Mouse (Mus musculus): ENCODE measurements at regions not wholly inside any gene's neighbourhood (a gene's known extent, or its start where the extent isn't known, plus 50 kb on each side); places are given as distances from the start of the nearest gene placed in this dataset.

- Histone ChIP-seq H3K4me3 (ENCODE audit: low read depth, low read length) (no peak overlapping the region), H3K4me1 (ENCODE audit: insufficient read depth, low read length) (no peaks in the 10 kb centered on the region), H3K36me3 (ENCODE audit: insufficient read depth, low read length) (no peaks in the 10 kb centered on the region), H3K4me2 (ENCODE audit: low read depth, low read length, poor library complexity, severe bottlenecking) (no peak overlapping the region), H3K9ac (replicated peaks; ENCODE audit: low read length, poor library complexity, severe bottlenecking) (no peak overlapping the region), H3K27me3 (ENCODE audit: insufficient read depth, low read length) (0 out of 2 replicates have a peak, but pooled peaks cover 4% of the 10 kb centered on the region), H3K27ac (ENCODE audit: low read depth, low read length) (no peak overlapping the region), H3K9me3 (ENCODE audit: low read length) (no peaks in the 10 kb centered on the region)
- ATAC-seq (ENCODE audit: low FRiP score) (no peak), DNase-seq (ENCODE audit: low spot score) (no peak)
- no peak for TF ChIP-seq CTCF (IDR thresholded peaks at IDR 0.05)
- WGBS, result 88% methylated on average over 9 of the region's 9 CpGs
Observed at GRCm38 (mm10) chr16:93192651-93193173, 366.8 kb upstream of the Runx1 start.

- TF ChIP-seq CTCF (IDR thresholded peaks at IDR 0.05), result no peak
- Histone ChIP-seq H3K27me3 (ENCODE audit: insufficient read depth, low read length) (0 out of 2 replicates have a peak, but pooled peaks cover 4% of the 10 kb centered on the region), H3K4me1 (ENCODE audit: insufficient read depth, low read length) (no peaks in the 10 kb centered on the region), H3K36me3 (ENCODE audit: insufficient read depth, low read length) (no peaks in the 10 kb centered on the region), H3K27ac (ENCODE audit: low read depth, low read length) (no peak overlapping the region), H3K9ac (replicated peaks; ENCODE audit: low read length, poor library complexity, severe bottlenecking) (no peak overlapping the region), H3K4me3 (ENCODE audit: low read depth, low read length) (no peak overlapping the region), H3K9me3 (ENCODE audit: low read length) (no peaks in the 10 kb centered on the region), H3K4me2 (ENCODE audit: low read depth, low read length, poor library complexity, severe bottlenecking) (no peak overlapping the region)
- DNase-seq (ENCODE audit: low spot score), result no peak
- no peak for ATAC-seq (ENCODE audit: low FRiP score)
- WGBS, result 84% methylated on average over 5 of the region's 5 CpGs
Observed at GRCm38 (mm10) chr16:93191174-93191573, 365.2 kb upstream of the Runx1 start.

- H3K4me1 ChIP-seq (ENCODE audit: insufficient read depth, low read length), result no peaks in the 10 kb centered on the region
- no peak overlapping the region for H3K9ac ChIP-seq (replicated peaks; ENCODE audit: low read length, poor library complexity, severe bottlenecking)
- no peaks in the 10 kb centered on the region for H3K36me3 ChIP-seq (ENCODE audit: insufficient read depth, low read length)
- H3K4me2 ChIP-seq (ENCODE audit: low read depth, low read length, poor library complexity, severe bottlenecking), result no peak overlapping the region
- no peak for TF ChIP-seq CTCF (IDR thresholded peaks at IDR 0.05)
- 58% methylated on average over 3 of the region's 3 CpGs for WGBS
- 0 out of 2 replicates have a peak, but pooled peaks cover 4% of the 10 kb centered on the region for H3K27me3 ChIP-seq (ENCODE audit: insufficient read depth, low read length)
- H3K9me3 ChIP-seq (ENCODE audit: low read length), result no peaks in the 10 kb centered on the region
- no peak overlapping the region for H3K4me3 ChIP-seq (ENCODE audit: low read depth, low read length)
- no peak for DNase-seq (ENCODE audit: low spot score)
- H3K27ac ChIP-seq (ENCODE audit: low read depth, low read length), result no peak overlapping the region
- ATAC-seq (ENCODE audit: low FRiP score), result no peak
Observed at GRCm38 (mm10) chr16:93190301-93190700, 364.4 kb upstream of the Runx1 start.

GRCm38 (mm10) chr16:93189875-93190274 lies 363.9 kb upstream of the Runx1 start:
- TF ChIP-seq CTCF (IDR thresholded peaks at IDR 0.05), result no peak
- Histone ChIP-seq H3K36me3 (ENCODE audit: insufficient read depth, low read length) (no peaks in the 10 kb centered on the region), H3K9ac (replicated peaks; ENCODE audit: low read length, poor library complexity, severe bottlenecking) (no peak overlapping the region), H3K27ac (ENCODE audit: low read depth, low read length) (no peak overlapping the region), H3K9me3 (ENCODE audit: low read length) (no peaks in the 10 kb centered on the region), H3K4me3 (ENCODE audit: low read depth, low read length) (no peak overlapping the region), H3K27me3 (ENCODE audit: insufficient read depth, low read length) (0 out of 2 replicates have a peak, but pooled peaks cover 4% of the 10 kb centered on the region), H3K4me2 (ENCODE audit: low read depth, low read length, poor library complexity, severe bottlenecking) (no peak overlapping the region), H3K4me1 (ENCODE audit: insufficient read depth, low read length) (no peaks in the 10 kb centered on the region)
- WGBS, result 72% methylated on average over 3 of the region's 3 CpGs
- ATAC-seq (ENCODE audit: low FRiP score) (no peak), DNase-seq (ENCODE audit: low spot score) (no peak)

- 89% methylated on average over 5 of the region's 5 CpGs for WGBS
- H3K27me3 ChIP-seq (ENCODE audit: insufficient read depth, low read length), result 0 out of 2 replicates have a peak, but pooled peaks cover 4% of the 10 kb centered on the region
- no peak overlapping the region for H3K27ac ChIP-seq (ENCODE audit: low read depth, low read length)
- H3K9me3 ChIP-seq (ENCODE audit: low read length), result no peaks in the 10 kb centered on the region
- TF ChIP-seq CTCF (IDR thresholded peaks at IDR 0.05), result no peak
- DNase-seq (ENCODE audit: low spot score) (no peak), ATAC-seq (ENCODE audit: low FRiP score) (no peak)
- no peak overlapping the region for H3K9ac ChIP-seq (replicated peaks; ENCODE audit: low read length, poor library complexity, severe bottlenecking)
- H3K4me2 ChIP-seq (ENCODE audit: low read depth, low read length, poor library complexity, severe bottlenecking), result no peak overlapping the region
- no peak overlapping the region for H3K4me3 ChIP-seq (ENCODE audit: low read depth, low read length)
- H3K4me1 ChIP-seq (ENCODE audit: insufficient read depth, low read length), result no peaks in the 10 kb centered on the region
- no peaks in the 10 kb centered on the region for H3K36me3 ChIP-seq (ENCODE audit: insufficient read depth, low read length)
Observed at GRCm38 (mm10) chr16:93189412-93189811, 363.5 kb upstream of the Runx1 start.

- ATAC-seq (ENCODE audit: low FRiP score) (no peak), DNase-seq (ENCODE audit: low spot score) (no peak)
- H3K9ac ChIP-seq (replicated peaks; ENCODE audit: low read length, poor library complexity, severe bottlenecking), result no peak overlapping the region
- no peaks in the 10 kb centered on the region for H3K4me1 ChIP-seq (ENCODE audit: insufficient read depth, low read length)
- no peaks in the 10 kb centered on the region for H3K9me3 ChIP-seq (ENCODE audit: low read length)
- no peak overlapping the region for H3K4me3 ChIP-seq (ENCODE audit: low read depth, low read length)
- H3K27me3 ChIP-seq (ENCODE audit: insufficient read depth, low read length), result 0 out of 2 replicates have a peak, but pooled peaks cover 4% of the 10 kb centered on the region
- no peak overlapping the region for H3K27ac ChIP-seq (ENCODE audit: low read depth, low read length)
- 91% methylated on average over 4 of the region's 4 CpGs for WGBS
- no peak overlapping the region for H3K4me2 ChIP-seq (ENCODE audit: low read depth, low read length, poor library complexity, severe bottlenecking)
- TF ChIP-seq CTCF (IDR thresholded peaks at IDR 0.05), result no peak
- H3K36me3 ChIP-seq (ENCODE audit: insufficient read depth, low read length), result no peaks in the 10 kb centered on the region
Observed at GRCm38 (mm10) chr16:93186554-93186953, 360.6 kb upstream of the Runx1 start.
